Mouse (Mus musculus): ENCODE results near the gene Slc44a4.

Gene Slc44a4

GRCm38 (mm10) chr17:34899053-34899889 is 15.0 kb upstream of the Slc44a4 start:
- in situ Hi-C loops (cut with MboI, MseI) = no loop called here

- in situ Hi-C loops (cut with MboI, MseI) = loop anchor here (5.0 kb wide), 1 partner anchor 37 kb away; no protein-coding TSS in a partner anchor
These were observed 14.4 kb upstream of the Slc44a4 start for GRCm38 (mm10) chr17:34899890-34900243.

- in situ Hi-C loops (cut with MboI, MseI) = loop anchor here (5.0 kb wide), 1 partner anchor 36 kb away; no protein-coding TSS in a partner anchor
These were observed 13.4 kb upstream of the Slc44a4 start for GRCm38 (mm10) chr17:34900826-34901225.

GRCm38 (mm10) chr17:34901948-34902347 is 12.3 kb upstream of the Slc44a4 start:
- in situ Hi-C loops (cut with MboI, MseI) = loop anchor here (5.0 kb wide), 1 partner anchor 35 kb away; no protein-coding TSS in a partner anchor

- in situ Hi-C loops (cut with MboI, MseI) = loop anchor here (5.0 kb wide), 1 partner anchor 34 kb away; no protein-coding TSS in a partner anchor
These were observed 11.4 kb upstream of the Slc44a4 start for GRCm38 (mm10) chr17:34902895-34903294.

GRCm38 (mm10) chr17:34910982-34911381 is 3.3 kb upstream of the Slc44a4 start:
- in situ Hi-C loops (cut with MboI, MseI) = loop anchor here (5.0 kb wide), 1 partner anchor 54 kb away; no protein-coding TSS in a partner anchor

GRCm38 (mm10) chr17:34911945-34912351 is 2.3 kb upstream of the Slc44a4 start:
- in situ Hi-C loops (cut with MboI, MseI) = loop anchor here (5.0 kb wide), 1 partner anchor 55 kb away; no protein-coding TSS in a partner anchor

GRCm38 (mm10) chr17:34915410-34915831 is 1.2 kb downstream of the Slc44a4 start:
- in situ Hi-C loops (cut with MboI, MseI) = no loop called here

GRCm38 (mm10) chr17:34916316-34916715 is 2.0 kb downstream of the Slc44a4 start:
- in situ Hi-C loops (cut with MboI, MseI) = no loop called here

- in situ Hi-C loops (cut with MboI, MseI) = no loop called here
These were observed 2.9 kb downstream of the Slc44a4 start for GRCm38 (mm10) chr17:34917188-34917587.

- in situ Hi-C loops (cut with MboI, MseI) = no loop called here
These were observed 8.7 kb downstream of the Slc44a4 start for GRCm38 (mm10) chr17:34922939-34923338.

GRCm38 (mm10) chr17:34924258-34924657 is 10.0 kb downstream of the Slc44a4 start:
- in situ Hi-C loops (cut with MboI, MseI) = no loop called here

- in situ Hi-C loops (cut with MboI, MseI) = no loop called here
These were observed 13.2 kb downstream of the Slc44a4 start for GRCm38 (mm10) chr17:34927306-34928019.

GRCm38 (mm10) chr17:34928841-34929240 is 14.6 kb downstream of the Slc44a4 start:
- in situ Hi-C loops (cut with MboI, MseI) = no loop called here

- in situ Hi-C loops (cut with MboI, MseI) = no loop called here
These were observed 16.9 kb downstream of the Slc44a4 start, which contains the start of gene Neu1 for GRCm38 (mm10) chr17:34931061-34931734. TSS of gene Neu1 (plus strand) at chr17:34931253.

GRCm38 (mm10) chr17:34931735-34932098 is 17.5 kb downstream of the Slc44a4 start:
- in situ Hi-C loops (cut with MboI, MseI) = no loop called here

GRCm38 (mm10) chr17:34932287-34932686 is 18.0 kb downstream of the Slc44a4 start:
- in situ Hi-C loops (cut with MboI, MseI) = no loop called here

- in situ Hi-C loops (cut with MboI, MseI) = no loop called here
These were observed 19.8 kb downstream of the Slc44a4 start for GRCm38 (mm10) chr17:34934031-34934430.

GRCm38 (mm10) chr17:34934830-34935229 is 20.6 kb downstream of the Slc44a4 start:
- in situ Hi-C loops (cut with MboI, MseI) = loop anchor here (5.0 kb wide), 1 partner anchor 33 kb away; no protein-coding TSS in a partner anchor

GRCm38 (mm10) chr17:34937960-34938505 is 23.8 kb downstream of the Slc44a4 start:
- in situ Hi-C loops (cut with MboI, MseI) = loop anchor here (5.0 kb wide), 1 partner anchor 36 kb away; no protein-coding TSS in a partner anchor

GRCm38 (mm10) chr17:34941344-34942041 is 27.2 kb downstream of the Slc44a4 start:
- in situ Hi-C loops (cut with MboI, MseI) = no loop called here

Data from T-helper 2 cell (primary cell).